Mouse (Mus musculus) ovary, postnatal 14 days (tissue): ENCODE data around the gene Ccdc34.

ENCODE experiments used
- DNase-seq: peaks from one replicate; pipeline ENCODE4 v3.0.0; 2022; ENCODE audit warnings: low spot score

Ccdc34 gene

GRCm38 (mm10) chr2:109996411-109996810 is 21.2 kb upstream of the Ccdc34 start:
- no peak for DNase-seq

GRCm38 (mm10) chr2:110004668-110005067 is 12.9 kb upstream of the Ccdc34 start:
- DNase-seq, result no peak

GRCm38 (mm10) chr2:110005164-110005563 is 12.5 kb upstream of the Ccdc34 start:
- DNase-seq, result no peak

- DNase-seq, result no peak
Observed at GRCm38 (mm10) chr2:110005596-110006239, 11.9 kb upstream of the Ccdc34 start.

GRCm38 (mm10) chr2:110007423-110008267 is 10.0 kb upstream of the Ccdc34 start:
- DNase-seq, result no peak

- DNase-seq, result no peak
Observed at GRCm38 (mm10) chr2:110009449-110009848, 8.2 kb upstream of the Ccdc34 start.

- no peak for DNase-seq
Observed at GRCm38 (mm10) chr2:110012184-110012725, 5.4 kb upstream of the Ccdc34 start.

GRCm38 (mm10) chr2:110017087-110017486 is 530 bp upstream of the Ccdc34 start:
- DNase-seq, result no peak

GRCm38 (mm10) chr2:110019656-110020055 is 2.0 kb downstream of the Ccdc34 start:
- no peak for DNase-seq

GRCm38 (mm10) chr2:110020430-110020829 is 2.8 kb downstream of the Ccdc34 start:
- DNase-seq, result no peak

- DNase-seq, result no peak
Observed at GRCm38 (mm10) chr2:110036265-110036664, 18.6 kb downstream of the Ccdc34 start.

- DNase-seq, result no peak
Observed at GRCm38 (mm10) chr2:110036665-110037064, 19.0 kb downstream of the Ccdc34 start.

- DNase-seq, result no peak
Observed at GRCm38 (mm10) chr2:110037221-110037620, 19.6 kb downstream of the Ccdc34 start.

GRCm38 (mm10) chr2:110038341-110038740 is 20.7 kb downstream of the Ccdc34 start:
- DNase-seq, result no peak

GRCm38 (mm10) chr2:110042861-110043760 is 25.5 kb downstream of the Ccdc34 start:
- no peak for DNase-seq

GRCm38 (mm10) chr2:110058424-110058823 is 40.8 kb downstream of the Ccdc34 start:
- no peak for DNase-seq

GRCm38 (mm10) chr2:110063131-110063530 is 45.5 kb downstream of the Ccdc34 start:
- no peak for DNase-seq

GRCm38 (mm10) chr2:110068916-110069315 is 51.3 kb downstream of the Ccdc34 start:
- no peak for DNase-seq

GRCm38 (mm10) chr2:110073023-110073422 is 55.4 kb downstream of the Ccdc34 start:
- DNase-seq, result no peak

GRCm38 (mm10) chr2:110074646-110075452 is 57.2 kb downstream of the Ccdc34 start:
- DNase-seq, result no peak

GRCm38 (mm10) chr2:110077240-110077639 is 59.6 kb downstream of the Ccdc34 start:
- DNase-seq, result no peak
